Mouse (Mus musculus): Measurements from ENCODE around the gene Cxcl12.

DNA sequence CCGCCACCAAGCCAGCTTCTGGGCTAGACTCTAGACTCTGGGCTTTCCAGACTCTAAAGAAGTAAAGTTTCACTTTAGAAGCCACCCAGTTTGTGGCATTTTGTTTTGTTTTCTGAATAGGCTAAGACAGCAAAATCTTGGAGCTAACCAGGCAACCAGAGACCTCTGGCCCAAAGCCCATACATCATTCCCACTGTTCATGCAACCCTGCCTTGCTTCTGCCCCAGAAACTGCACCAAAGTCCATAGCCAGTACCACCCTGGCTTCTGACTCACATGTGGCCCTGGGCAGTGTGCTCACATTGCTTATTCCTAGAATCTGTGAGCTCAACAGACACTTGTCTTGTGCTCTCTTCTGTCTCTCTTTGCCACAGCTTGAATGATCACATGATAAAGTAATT lies 39.0 kb downstream of the Cxcl12 start:
- TF ChIP-seq POLR2A (IDR thresholded peaks at IDR 0.05; ENCODE audit: borderline replicate concordance, low read depth, low read length) (no peak), CTCF (IDR thresholded peaks at IDR 0.05; ENCODE audit: low read depth, low read length) (no peak)
